Mouse (Mus musculus) hindbrain, embryonic 12.5 days (tissue): ENCODE results near the gene Vmn2r10. TPM values are rescaled to one million over a fixed set of nuclear protein-coding genes. Genes with fewer than 3 reads are reported as not detected.
"Not testable (repeated sequence)": the region's sequence is repeated elsewhere in the genome, so short reads cannot be mapped to it uniquely, and the experiment has no call there.

Experiments used
- ATAC-seq: fragments of 200-750 bp; cut with Nextera tagmentation; 2 replicates; pipeline ENCODE4 v1.8.0; 2017; ENCODE audit warnings: moderate TSS enrichment; ENCODE audit not compliant: low FRiP score
- H3K27ac ChIP-seq: fragments of 300-500 bp; sonication (generic); 2 replicates; pipeline ENCODE4 v1.5.1; 2016; ENCODE audit warnings: mild to moderate bottlenecking
- H3K27me3 ChIP-seq: fragments of 300-500 bp; sonication (generic); 2 replicates; pipeline ENCODE4 v1.6.1; 2016; ENCODE audit warnings: mild to moderate bottlenecking
- H3K36me3 ChIP-seq: fragments of 300-500 bp; sonication (generic); 2 replicates; pipeline ENCODE4 v1.6.1; 2016; ENCODE audit warnings: mild to moderate bottlenecking
- H3K4me1 ChIP-seq: fragments of 300-500 bp; sonication (generic); 2 replicates; pipeline ENCODE4 v1.6.1; 2016
- H3K4me2 ChIP-seq: fragments of 300-500 bp; sonication (generic); replicated peaks from 2 replicates; pipeline ENCODE4 v1.6.1; 2016; ENCODE audit warnings: mild to moderate bottlenecking
- H3K4me3 ChIP-seq: fragments of 300-500 bp; sonication (generic); 2 replicates; pipeline ENCODE4 v1.5.1; 2016; ENCODE audit warnings: mild to moderate bottlenecking
- H3K9ac ChIP-seq: fragments of 300-500 bp; sonication (generic); 2 replicates; pipeline ENCODE4 v1.6.1; 2016; ENCODE audit warnings: mild to moderate bottlenecking, moderate library complexity
- H3K9me3 ChIP-seq: fragments of 300-500 bp; sonication (generic); replicated peaks from 2 replicates; pipeline ENCODE4 v1.6.1; 2016; ENCODE audit warnings: mild to moderate bottlenecking
- WGBS: fragments of 180-500 bp; shearing (Covaris S2); methylation state at CpG from one replicate; pipeline ENCODE4 v1.1.7; 2016; 5-methylcytosine and 5-hydroxymethylcytosine counted together
- polyA plus RNA-seq: library from polyadenylated mRNA; unstranded; fragments of >200 nt; fragmentation: Nextera tagmentation; extraction: Ambion mirVana; gene quantifications from 2 replicates; pipeline ENCODE4 v1.2.1, GENCODE M21; 2016

Gene Vmn2r10
- polyA plus RNA-seq = not detected in 2 replicates

DNA sequence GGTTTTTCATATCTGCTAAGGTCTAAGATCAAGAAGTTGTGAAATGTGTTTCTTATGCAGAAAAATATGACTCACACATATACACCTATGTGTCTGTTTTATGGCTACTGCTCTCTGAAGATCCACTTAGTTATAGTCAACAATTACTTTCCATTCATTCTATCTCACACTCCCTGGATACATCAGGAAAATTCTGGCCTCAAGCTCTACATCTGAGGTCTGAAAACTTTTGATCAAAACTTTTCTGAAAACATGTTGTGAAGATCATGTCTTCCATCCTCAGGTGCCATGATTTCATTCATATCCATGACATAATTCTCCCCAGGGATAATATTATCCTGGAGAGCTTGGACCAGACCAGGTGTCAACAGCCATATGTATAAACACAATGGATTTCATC, at the start of gene Vmn2r10:
TSS of gene Vmn2r10 (minus strand) at position 101 of the 400 bp plus-strand sequence.
- H3K4me3 ChIP-seq, ATAC-seq, H3K9me3 ChIP-seq, H3K27me3 ChIP-seq, H3K9ac ChIP-seq, H3K27ac ChIP-seq, H3K4me2 ChIP-seq, H3K36me3 ChIP-seq, H3K4me1 ChIP-seq: not testable (repeated sequence)

DNA sequence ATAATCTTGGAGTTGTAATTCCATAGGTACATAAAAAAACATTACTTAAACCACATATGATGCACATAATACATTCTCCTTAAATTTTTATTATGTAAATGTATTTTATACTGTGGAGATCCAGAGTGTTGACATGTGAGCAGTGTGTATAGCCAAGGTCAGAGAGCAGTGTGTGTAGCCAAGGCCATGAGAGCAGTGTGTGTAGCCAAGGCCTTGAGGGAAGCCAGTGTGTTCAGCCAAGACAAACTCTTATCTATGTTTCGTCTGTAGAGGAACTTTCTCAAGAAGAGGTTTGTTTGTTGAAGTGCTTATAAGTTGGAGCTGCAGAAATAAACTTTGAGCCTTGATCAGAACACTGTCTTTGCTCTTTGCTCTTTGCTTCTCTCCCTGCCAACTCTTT, 49.0 kb upstream of the Vmn2r10 start:
- peaks cover 11% of the 10 kb centered on the region for H3K9me3 ChIP-seq
- H3K4me1 ChIP-seq = no peaks in the 10 kb centered on the region
- H3K9ac ChIP-seq = no peak overlapping the region
- no peak overlapping the region for H3K4me3 ChIP-seq
- 92% methylated on average over 1 of the region's 1 CpGs for WGBS
- no peaks in the 10 kb centered on the region for H3K36me3 ChIP-seq
- H3K27me3 ChIP-seq = no peaks in the 10 kb centered on the region
- no peak overlapping the region for H3K27ac ChIP-seq
- no peak for ATAC-seq
- no peak overlapping the region for H3K4me2 ChIP-seq

DNA sequence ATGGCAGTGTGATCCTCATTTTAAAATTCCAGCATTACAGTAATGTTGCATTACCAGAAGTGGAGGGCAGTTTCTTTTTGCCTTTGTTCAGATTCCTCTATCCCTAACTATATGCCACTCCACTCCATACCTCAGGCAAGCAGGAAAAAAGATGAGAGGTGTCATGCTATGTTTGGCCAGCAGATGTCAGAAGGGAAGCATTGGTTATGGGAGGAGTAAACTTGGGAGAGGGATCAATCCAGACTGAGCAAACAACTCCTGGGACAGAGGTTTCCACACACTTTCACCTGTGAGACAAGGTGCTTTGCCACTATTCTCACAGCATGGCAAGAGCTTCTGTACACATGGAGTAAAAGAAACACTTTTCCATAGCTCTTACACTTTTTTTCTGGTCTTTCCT, 26.3 kb upstream of the Vmn2r10 start:
- no peak for ATAC-seq
- Histone ChIP-seq H3K4me1 (no peaks in the 10 kb centered on the region), H3K9ac (no peak overlapping the region), H3K27me3 (no peaks in the 10 kb centered on the region), H3K4me3 (no peak overlapping the region), H3K36me3 (no peaks in the 10 kb centered on the region), H3K9me3 (peaks cover 7% of the 10 kb centered on the region; the same call in 1 of the 2 replicates), H3K4me2 (no peak overlapping the region), H3K27ac (no peak overlapping the region)

DNA sequence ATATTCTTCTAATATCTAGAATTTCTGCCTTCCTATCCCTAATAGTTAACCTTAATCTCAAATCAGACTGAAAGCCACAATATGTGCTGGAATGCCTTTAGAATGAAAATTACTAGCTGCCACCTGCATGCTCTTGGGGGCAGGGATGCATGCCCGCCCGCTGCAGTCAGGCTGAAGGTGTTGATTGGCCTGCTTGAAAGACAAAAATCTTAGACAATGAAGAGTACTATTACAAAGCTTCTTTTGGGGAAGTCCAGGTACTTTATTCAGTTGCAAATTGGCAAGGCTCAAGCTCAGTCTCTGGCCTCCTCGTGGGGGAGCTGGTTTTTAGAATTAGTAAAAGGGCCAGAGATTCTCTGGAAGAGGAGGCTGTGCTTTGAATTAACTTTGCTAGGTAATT, 17.4 kb downstream of the Vmn2r10 start:
- no peaks in the 10 kb centered on the region for H3K36me3 ChIP-seq

More for the DNA sequence above, 17.4 kb downstream of the Vmn2r10 start:
- Histone ChIP-seq H3K27ac (no peak overlapping the region), H3K4me2 (no peak overlapping the region), H3K9ac (no peak overlapping the region), H3K27me3 (no peaks in the 10 kb centered on the region), H3K4me3 (no peak overlapping the region), H3K9me3 (peaks cover 27% of the 10 kb centered on the region), H3K4me1 (no peaks in the 10 kb centered on the region)
- 73% methylated on average over 3 of the region's 3 CpGs for WGBS
- no peak for ATAC-seq

Other genes starting within 250 kb of the Vmn2r10 start
- gene Rnf212, start 231.5 kb downstream of the Vmn2r10 start, polyA plus RNA-seq = 0.65 and 0.76 TPM in 2 replicates
- not detected in 2 replicates for gene Tmed11, start 211.2 kb downstream of the Vmn2r10 start, polyA plus RNA-seq
- not detected in 2 replicates for gene Vmn2r8, start 197.7 kb downstream of the Vmn2r10 start, polyA plus RNA-seq
- gene Vmn2r9, start 153.9 kb downstream of the Vmn2r10 start, polyA plus RNA-seq = not detected in 2 replicates
- not detected in 2 replicates for gene Vmn2r11, start 53.0 kb upstream of the Vmn2r10 start, polyA plus RNA-seq
- gene Vmn2r12, start 91.4 kb upstream of the Vmn2r10 start, polyA plus RNA-seq = not detected in 2 replicates
- not detected in 2 replicates for gene Vmn2r13, start 185.7 kb upstream of the Vmn2r10 start, polyA plus RNA-seq
- not detected in 2 replicates for gene Vmn2r14, start 218.2 kb upstream of the Vmn2r10 start, polyA plus RNA-seq